Mouse (Mus musculus) neural tube, embryonic 14.5 days (tissue): ENCODE data around the gene Fbxo27. TPM values are rescaled to one million over a fixed set of nuclear protein-coding genes. Genes with fewer than 3 reads are reported as not detected.

Experiments
- ATAC-seq: fragments of 200-750 bp; cut with Nextera tagmentation; 2 replicates; pipeline ENCODE4 v1.8.0; 2017; ENCODE audit warnings: low read depth, mild to moderate bottlenecking, moderate TSS enrichment, moderate library complexity
- H3K27ac ChIP-seq: fragments of 300-500 bp; sonication (generic); 2 replicates; pipeline ENCODE4 v1.5.1; 2014; ENCODE audit warnings: low read depth, mild to moderate bottlenecking, control low read depth, low read length, moderate library complexity, mixed read lengths
- H3K27me3 ChIP-seq: fragments of 300-500 bp; sonication (generic); 2 replicates; pipeline ENCODE4 v1.6.1; 2014; ENCODE audit warnings: low read length; ENCODE audit not compliant: control insufficient read depth, insufficient read depth
- H3K36me3 ChIP-seq: fragments of 300-500 bp; sonication (generic); 2 replicates; pipeline ENCODE4 v1.6.1; 2014; ENCODE audit warnings: low read length, mixed read lengths; ENCODE audit not compliant: control insufficient read depth, insufficient read depth
- H3K4me1 ChIP-seq: fragments of 300-500 bp; sonication (generic); 2 replicates; pipeline ENCODE4 v1.6.1; 2014; ENCODE audit warnings: low read length; ENCODE audit not compliant: control insufficient read depth, insufficient read depth
- H3K4me2 ChIP-seq: fragments of 300-500 bp; sonication (generic); 2 replicates; pipeline ENCODE4 v1.6.1; 2014; ENCODE audit warnings: mild to moderate bottlenecking, low read depth, low read length, control low read depth
- H3K4me3 ChIP-seq: fragments of 300-500 bp; sonication (generic); 2 replicates; pipeline ENCODE4 v1.5.1; 2014; ENCODE audit warnings: low read depth, low read length, control low read depth, mixed read lengths
- H3K9ac ChIP-seq: fragments of 300-500 bp; sonication (generic); replicated peaks from 2 replicates; pipeline ENCODE4 v1.6.1; 2014; ENCODE audit warnings: low read depth, mild to moderate bottlenecking, control low read depth, low read length, mixed read lengths
- H3K9me3 ChIP-seq: fragments of 300-500 bp; sonication (generic); 2 replicates; pipeline ENCODE4 v1.6.1; 2016; ENCODE audit warnings: low read length; ENCODE audit not compliant: control insufficient read depth
- WGBS: fragments of 180-500 bp; shearing (Covaris S2); extraction: QIAGEN DNeasy Blood & Tissue Kit; methylation state at CpG from one replicate; pipeline ENCODE4 v1.1.7; 2014; 5-methylcytosine and 5-hydroxymethylcytosine counted together
- polyA plus RNA-seq: library from polyadenylated mRNA; unstranded; fragments of >200 nt; fragmentation: Nextera tagmentation; extraction: Ambion mirVana; gene quantifications from 2 replicates; pipeline ENCODE4 v1.2.1, GENCODE M21; 2014

The Fbxo27 gene
- polyA plus RNA-seq, 1 experiment from 2014 or later, result 11.8 TPM

DNA sequence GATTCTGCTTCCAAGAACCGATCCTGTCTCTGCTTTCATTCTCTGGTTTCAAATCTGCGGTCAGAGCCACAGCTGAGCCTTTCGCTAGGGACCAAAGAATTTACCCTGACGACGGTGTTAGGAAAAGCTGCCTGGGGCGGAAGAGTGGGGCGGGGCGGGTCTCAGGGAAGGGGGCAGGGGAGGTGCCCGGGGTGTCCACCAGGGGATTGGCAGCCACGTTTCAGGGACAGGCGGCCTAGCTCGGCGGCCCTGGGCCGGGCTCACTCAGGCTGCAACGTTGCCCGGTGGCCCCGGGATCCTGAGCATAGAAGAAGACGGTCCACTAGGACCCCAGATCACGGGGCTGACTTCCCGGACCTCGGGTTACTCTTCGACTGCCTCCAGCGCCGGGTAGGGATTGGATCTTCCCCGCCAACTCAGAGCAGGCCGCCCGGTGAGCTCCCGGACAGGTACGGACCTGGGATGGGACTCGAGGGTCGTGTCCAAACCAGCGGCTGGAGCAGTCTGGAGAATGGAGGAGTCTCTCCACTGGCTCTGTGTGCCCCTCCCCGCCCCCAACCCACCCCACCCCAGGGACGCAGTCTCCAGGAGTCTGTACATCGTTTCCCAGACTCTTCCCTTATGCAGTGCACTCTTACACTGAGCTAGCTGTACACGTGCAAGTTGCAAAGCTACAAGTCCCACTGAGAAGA lies 24.1 kb downstream of the Fbxo27 start, which contains the start of gene Fbxo17:
TSS of gene Fbxo17 (plus strand) at position 215 of the 692 bp plus-strand sequence.
- Histone ChIP-seq H3K4me3 (peak within 1 kb of the TSS; percentile 31), H3K36me3 (no peaks in the 10 kb centered on the region), H3K9ac (peak within 1 kb of the TSS; percentile 58), H3K9me3 (no peaks in the 10 kb centered on the region), H3K4me1 (no peaks in the 10 kb centered on the region), H3K4me2 (peak within 1 kb of the TSS; percentile 52), H3K27ac (no peak within 1 kb of the TSS), H3K27me3 (no peaks in the 10 kb centered on the region)
- peak; percentile 73; the same call in 1 of the 2 replicates for ATAC-seq
- WGBS, result 3% methylated on average over 36 of the region's 36 CpGs

DNA sequence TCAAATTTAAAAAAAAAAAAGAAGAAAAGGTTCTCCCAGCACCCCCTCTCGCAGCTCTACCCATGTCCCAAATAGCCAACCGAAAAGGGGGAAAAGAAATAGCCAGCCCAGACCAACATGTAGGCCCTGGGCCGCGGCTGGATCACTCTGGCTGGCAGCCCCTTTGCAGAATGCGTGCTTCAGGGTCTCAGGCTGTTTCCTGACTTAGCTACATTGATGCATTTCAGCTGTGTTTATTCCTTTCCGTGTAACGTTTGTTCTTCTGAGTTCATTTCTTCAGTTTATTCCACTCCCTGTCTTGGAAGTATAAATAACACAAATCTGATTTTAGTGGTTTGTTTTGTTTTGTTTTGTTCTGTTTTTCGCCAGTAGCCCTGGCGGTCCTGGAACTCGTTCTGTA lies 25.1 kb downstream of the Fbxo27 start:
- no peak overlapping the region for H3K4me2 ChIP-seq
- H3K9me3 ChIP-seq, result no peaks in the 10 kb centered on the region
- no peak for ATAC-seq
- H3K27ac ChIP-seq, result no peak overlapping the region
- no peak overlapping the region for H3K9ac ChIP-seq
- WGBS, result 91% methylated on average over 10 of the region's 10 CpGs
- no peaks in the 10 kb centered on the region for H3K27me3 ChIP-seq
- H3K4me3 ChIP-seq, result no peak overlapping the region
- H3K36me3 ChIP-seq, result no peaks in the 10 kb centered on the region
- no peaks in the 10 kb centered on the region for H3K4me1 ChIP-seq

DNA sequence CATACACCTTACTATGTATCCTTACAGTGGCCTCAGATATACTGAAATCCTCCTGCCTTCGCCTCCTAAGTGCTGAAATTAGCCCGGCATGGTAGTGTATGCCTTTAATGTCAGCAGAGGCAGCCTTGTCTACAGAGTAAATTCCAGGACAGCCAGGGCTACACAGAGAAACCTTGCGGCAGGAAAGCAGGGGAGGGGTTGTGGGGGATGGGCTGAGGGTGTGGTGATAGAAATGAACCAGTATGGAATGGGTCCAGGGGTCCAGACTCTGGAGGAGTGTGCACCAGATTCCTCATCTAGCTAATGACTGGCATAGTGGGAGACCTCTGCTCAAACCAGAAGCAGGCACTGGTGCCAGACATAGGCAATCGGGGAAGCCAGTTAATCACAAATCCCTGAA lies 26.5 kb downstream of the Fbxo27 start:
- Histone ChIP-seq H3K9ac (no peak overlapping the region), H3K9me3 (no peaks in the 10 kb centered on the region), H3K36me3 (no peaks in the 10 kb centered on the region), H3K27ac (no peak overlapping the region), H3K4me1 (no peaks in the 10 kb centered on the region), H3K4me3 (no peak overlapping the region), H3K4me2 (no peak overlapping the region), H3K27me3 (no peaks in the 10 kb centered on the region)
- ATAC-seq, result no peak
- WGBS, result 63% methylated on average over 4 of the region's 4 CpGs

DNA sequence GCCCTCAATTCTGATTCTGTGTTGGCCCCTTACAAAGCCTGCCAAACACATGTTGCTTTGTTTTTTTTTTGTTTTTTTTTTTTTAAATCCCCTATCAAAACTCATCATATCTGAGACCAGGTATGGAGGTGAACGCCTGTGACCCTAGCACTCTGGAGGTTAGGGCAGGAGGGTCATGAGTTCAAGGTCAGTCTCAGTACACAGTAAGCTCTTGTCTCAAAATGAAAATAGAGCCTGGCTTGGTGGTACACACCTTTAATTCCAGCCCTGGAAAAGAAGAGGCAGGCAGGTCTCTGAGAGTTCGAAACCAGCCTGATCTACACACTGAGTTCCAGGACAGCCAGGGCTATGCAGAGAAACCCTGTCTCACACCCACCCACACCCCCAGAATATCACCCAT lies 27.0 kb downstream of the Fbxo27 start:
- no peak overlapping the region for H3K4me3 ChIP-seq
- H3K4me1 ChIP-seq, result no peaks in the 10 kb centered on the region
- ATAC-seq, result no peak
- no peaks in the 10 kb centered on the region for H3K27me3 ChIP-seq
- H3K27ac ChIP-seq, result no peak overlapping the region
- no peak overlapping the region for H3K4me2 ChIP-seq
- no peaks in the 10 kb centered on the region for H3K36me3 ChIP-seq
- no peak overlapping the region for H3K9ac ChIP-seq
- WGBS, result 88% methylated on average over 2 of the region's 2 CpGs
- H3K9me3 ChIP-seq, result no peaks in the 10 kb centered on the region

DNA sequence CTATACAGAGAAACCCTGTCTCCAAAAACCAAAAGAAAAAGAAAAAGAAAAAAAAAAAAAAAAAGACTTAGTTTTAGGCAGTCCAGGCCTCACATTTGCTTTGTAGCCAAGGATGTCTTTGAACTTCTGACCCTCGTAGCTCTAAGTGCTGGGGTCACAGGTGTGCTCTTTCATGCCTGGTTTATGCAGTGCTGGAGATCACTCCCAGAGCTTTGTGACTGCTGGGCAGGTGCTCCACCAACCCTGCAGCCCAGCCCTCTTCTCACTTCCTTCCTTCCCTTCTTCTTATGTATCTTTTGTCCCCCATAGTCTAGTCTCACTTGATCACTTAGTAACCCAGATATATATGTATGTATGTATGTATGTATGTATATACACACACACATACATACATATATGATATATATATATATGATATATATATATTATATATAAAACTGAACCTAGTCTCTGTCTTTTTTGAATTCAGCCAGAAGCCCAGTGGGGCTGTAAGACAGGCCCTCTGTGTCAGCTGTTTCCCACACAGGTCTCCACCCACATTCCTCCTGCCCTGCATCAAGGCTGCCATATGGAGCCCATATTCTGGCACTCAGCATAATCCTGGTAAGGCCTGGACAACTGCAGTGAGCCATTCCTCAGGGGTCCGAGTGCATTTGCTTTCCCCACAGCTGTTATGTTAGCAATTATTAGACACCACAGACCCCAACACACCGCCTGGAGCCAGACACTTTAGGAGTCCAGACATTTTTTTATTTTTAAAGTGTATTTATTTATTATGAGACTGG lies 28.3 kb downstream of the Fbxo27 start:
- H3K36me3 ChIP-seq, result no peaks in the 10 kb centered on the region
- H3K9me3 ChIP-seq, result no peaks in the 10 kb centered on the region
- no peak overlapping the region for H3K27ac ChIP-seq
- H3K4me1 ChIP-seq, result no peaks in the 10 kb centered on the region
- H3K27me3 ChIP-seq, result no peaks in the 10 kb centered on the region
- 59% methylated on average over 3 of the region's 3 CpGs for WGBS
- no peak for ATAC-seq
- no peak overlapping the region for H3K4me2 ChIP-seq
- H3K9ac ChIP-seq, result no peak overlapping the region
- H3K4me3 ChIP-seq, result no peak overlapping the region

DNA sequence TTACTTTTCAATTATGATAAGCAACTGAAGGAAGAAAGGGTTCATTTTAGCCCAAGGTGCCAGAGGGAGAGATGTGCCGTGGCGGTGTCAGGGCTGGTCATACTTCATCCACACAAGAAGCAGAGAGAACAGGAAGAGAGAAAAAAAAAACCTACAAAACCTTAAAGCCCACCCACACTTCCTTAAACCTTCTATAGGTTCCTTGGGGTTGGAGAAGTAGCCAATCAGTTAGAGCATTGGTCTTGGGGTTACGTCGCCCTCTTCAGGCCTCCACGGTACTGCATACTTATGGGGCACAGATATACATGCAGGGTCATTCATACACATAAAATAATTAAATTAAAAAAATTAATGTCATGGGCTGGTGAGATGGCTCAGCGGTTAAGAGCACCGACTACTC lies 29.4 kb downstream of the Fbxo27 start:
- H3K27me3 ChIP-seq, result no peaks in the 10 kb centered on the region
- no peak overlapping the region for H3K4me2 ChIP-seq
- no peaks in the 10 kb centered on the region for H3K9me3 ChIP-seq
- H3K4me1 ChIP-seq, result no peaks in the 10 kb centered on the region
- no peak for ATAC-seq
- H3K4me3 ChIP-seq, result no peak overlapping the region
- H3K27ac ChIP-seq, result no peak overlapping the region
- no peak overlapping the region for H3K9ac ChIP-seq
- 90% methylated on average over 7 of the region's 7 CpGs for WGBS
- H3K36me3 ChIP-seq, result no peaks in the 10 kb centered on the region

DNA sequence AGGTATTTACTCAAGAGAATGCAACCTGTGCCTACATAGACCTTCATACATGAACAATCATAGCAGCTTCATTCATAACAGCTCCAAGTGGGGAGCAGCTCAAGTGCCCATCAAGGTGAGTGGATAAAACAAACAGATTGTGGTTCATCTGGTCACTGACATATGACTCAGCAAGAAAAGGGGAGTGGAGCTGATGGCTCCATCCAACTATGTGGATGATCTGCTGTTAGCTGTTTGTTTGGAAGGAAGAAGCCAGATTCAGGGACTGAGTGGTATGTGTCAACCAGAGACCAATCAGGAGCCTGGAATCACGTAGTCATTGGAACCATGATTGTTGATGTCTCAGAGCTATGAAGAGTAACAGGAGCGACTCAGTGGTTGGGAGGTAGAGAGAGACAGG lies 32.0 kb downstream of the Fbxo27 start:
- no peak for ATAC-seq
- Histone ChIP-seq H3K27me3 (no peaks in the 10 kb centered on the region), H3K4me1 (no peaks in the 10 kb centered on the region), H3K9ac (no peak overlapping the region), H3K9me3 (no peaks in the 10 kb centered on the region), H3K27ac (no peak overlapping the region), H3K4me3 (no peak overlapping the region), H3K4me2 (no peak overlapping the region), H3K36me3 (no peaks in the 10 kb centered on the region)
- WGBS, result 97% methylated on average over 2 of the region's 2 CpGs

DNA sequence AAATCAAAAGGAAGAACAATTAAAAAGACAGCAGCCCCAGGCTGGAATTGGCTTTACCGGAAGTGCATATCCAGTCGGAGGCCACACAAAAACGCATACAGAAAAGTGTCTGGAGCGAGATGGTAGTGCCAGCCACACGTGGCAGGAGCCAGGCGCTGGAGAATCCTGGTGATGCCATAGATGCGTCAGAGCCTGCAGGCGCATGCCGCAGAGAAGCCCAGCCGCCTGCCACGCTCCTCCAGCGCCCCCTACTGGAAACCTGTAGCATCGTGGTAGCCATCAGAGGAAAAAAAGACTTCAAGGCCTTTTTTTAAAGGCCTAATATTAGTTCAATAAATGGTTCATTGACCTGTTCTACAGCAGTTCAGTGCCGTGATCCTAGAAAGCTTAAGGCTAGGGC lies 34.0 kb downstream of the Fbxo27 start:
- H3K27me3 ChIP-seq, result no peaks in the 10 kb centered on the region
- H3K9me3 ChIP-seq, result no peaks in the 10 kb centered on the region
- no peak overlapping the region for H3K4me3 ChIP-seq
- no peaks in the 10 kb centered on the region for H3K36me3 ChIP-seq
- H3K4me1 ChIP-seq, result no peaks in the 10 kb centered on the region
- H3K27ac ChIP-seq, result no peak overlapping the region
- no peak overlapping the region for H3K4me2 ChIP-seq
- no peak overlapping the region for H3K9ac ChIP-seq
- peak; percentile 81; the same call in 1 of the 2 replicates for ATAC-seq
- 7% methylated on average over 14 of the region's 14 CpGs for WGBS

DNA sequence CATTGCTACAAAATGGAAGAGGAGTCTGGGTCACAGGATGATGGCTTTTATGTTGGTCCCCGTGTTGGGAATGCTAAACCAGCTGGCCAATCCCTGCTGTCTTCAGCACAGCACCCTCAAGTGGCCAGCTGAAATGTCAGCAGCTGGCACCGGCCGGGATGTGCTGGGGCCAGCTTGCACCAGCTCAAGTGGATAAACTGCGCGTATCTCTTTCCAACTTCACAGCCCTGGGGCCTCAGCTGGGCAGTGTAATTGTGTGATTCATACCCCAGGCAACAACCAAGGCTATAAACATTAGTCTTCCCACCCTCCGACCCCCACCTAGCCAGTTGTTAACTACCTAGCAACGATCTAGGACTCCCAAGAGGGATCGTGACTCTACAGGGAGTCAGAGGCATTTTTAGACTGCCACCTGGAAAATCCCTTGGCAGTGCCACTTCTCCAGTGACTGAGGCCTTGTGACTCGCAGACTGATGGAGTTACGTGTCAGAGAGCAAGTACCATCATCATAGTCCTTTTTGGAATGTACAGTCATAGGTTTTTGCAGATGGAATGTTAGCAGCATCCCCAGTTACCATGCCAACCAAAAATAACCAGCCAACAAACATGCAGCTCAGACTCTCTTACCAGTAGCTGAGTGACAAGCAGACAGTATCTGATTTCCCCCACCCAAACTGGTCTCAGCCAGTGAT lies 35.1 kb downstream of the Fbxo27 start:
- ATAC-seq, result peak; percentile 55
- Histone ChIP-seq H3K36me3 (no peaks in the 10 kb centered on the region), H3K9me3 (no peaks in the 10 kb centered on the region), H3K4me2 (no peak overlapping the region), H3K4me1 (peaks cover 5% of the 10 kb centered on the region; the same call in 1 of the 2 replicates), H3K9ac (no peak overlapping the region), H3K27ac (no peak overlapping the region), H3K4me3 (no peak overlapping the region), H3K27me3 (peaks cover 5% of the 10 kb centered on the region; the same call in 1 of the 2 replicates)
- 25% methylated on average over 10 of the region's 10 CpGs for WGBS
